Mouse (Mus musculus): ENCODE measurements around the gene R3hdm4. TPM values are rescaled to one million over a fixed set of nuclear protein-coding genes. Genes with fewer than 3 reads are reported as not detected.

Gene R3hdm4
- total RNA-seq, 4 experiments from 2014 or later, result 340 to 392 (median 347) TPM

GRCm38 (mm10) chr10:79873313-79873712 is 47.7 kb downstream of the R3hdm4 start:
- DNase-seq (ENCODE audit: low spot score in 2 of 2), result no peak

GRCm38 (mm10) chr10:79872862-79873261 is 48.1 kb downstream of the R3hdm4 start:
- no peak for DNase-seq (ENCODE audit: low spot score in 2 of 2)

DNA sequence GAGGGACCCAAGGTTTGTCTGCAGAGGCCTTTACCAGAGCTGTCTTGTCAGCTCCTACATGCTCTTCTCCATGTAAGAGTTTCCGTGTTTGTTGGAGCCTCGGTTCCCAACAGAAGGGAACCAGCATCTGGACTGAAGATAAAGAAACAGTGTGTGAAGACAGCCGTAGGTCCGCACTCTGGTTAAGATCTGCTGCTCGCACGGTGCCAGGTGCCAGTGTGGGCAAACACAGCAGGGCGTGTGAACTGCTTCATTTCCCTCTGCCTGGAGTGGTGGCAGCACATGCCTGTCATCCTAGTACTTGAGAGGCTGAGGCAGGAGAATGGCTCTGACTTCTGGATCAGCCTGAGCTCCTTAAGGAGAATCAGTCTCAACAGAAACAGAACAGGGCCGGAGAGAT is 49.2 kb downstream of the R3hdm4 start:
- peak in 1 of 2 experiments; percentile 21 for DNase-seq (ENCODE audit: low spot score in 2 of 2)

DNA sequence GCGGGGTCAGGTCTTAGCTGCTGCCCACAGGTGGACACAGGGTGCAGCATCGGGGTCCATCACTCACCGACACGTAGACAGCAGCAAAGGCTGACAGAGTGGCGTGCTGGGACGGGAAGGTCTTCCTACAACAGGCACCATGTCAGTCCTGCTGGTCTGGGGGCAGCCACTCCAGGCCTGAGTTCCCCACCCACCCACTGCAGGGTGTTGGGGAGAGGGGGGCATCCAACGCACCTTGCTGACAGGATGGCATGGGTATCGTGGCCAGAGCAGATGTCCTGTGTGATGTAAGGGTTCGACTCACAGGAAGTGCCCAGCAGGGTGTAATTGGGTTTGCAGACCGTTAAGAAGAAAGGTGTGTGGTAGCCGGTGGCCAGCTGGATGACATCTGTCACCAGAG is 54.4 kb downstream of the R3hdm4 start:
- DNase-seq (ENCODE audit: low spot score in 2 of 2), result no peak

DNA sequence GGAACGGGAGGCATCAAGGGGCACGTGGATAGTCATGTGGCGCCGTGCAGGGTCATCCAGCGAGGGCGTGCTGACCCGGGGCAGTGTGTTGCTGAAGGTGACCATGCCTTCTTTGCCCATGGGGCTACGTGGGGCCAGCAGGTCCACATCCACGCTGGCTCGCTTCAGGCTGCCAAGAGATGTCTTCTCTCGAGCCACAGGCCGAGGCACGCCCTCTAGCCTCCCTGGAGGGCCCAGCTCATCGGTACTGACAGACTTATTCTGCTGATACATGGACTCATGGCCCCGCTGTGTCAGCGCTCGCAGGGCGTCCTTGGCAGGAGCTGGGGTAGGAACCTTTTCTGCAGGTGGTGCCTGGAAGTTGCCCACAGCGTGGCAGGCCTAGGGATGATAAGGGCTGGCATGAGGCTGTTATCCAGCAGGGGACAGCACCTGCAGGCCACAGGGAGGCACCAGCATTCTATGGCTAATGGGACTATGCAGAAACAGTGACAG is 55.2 kb downstream of the R3hdm4 start:
- no peak for DNase-seq (ENCODE audit: low spot score in 2 of 2)

DNA sequence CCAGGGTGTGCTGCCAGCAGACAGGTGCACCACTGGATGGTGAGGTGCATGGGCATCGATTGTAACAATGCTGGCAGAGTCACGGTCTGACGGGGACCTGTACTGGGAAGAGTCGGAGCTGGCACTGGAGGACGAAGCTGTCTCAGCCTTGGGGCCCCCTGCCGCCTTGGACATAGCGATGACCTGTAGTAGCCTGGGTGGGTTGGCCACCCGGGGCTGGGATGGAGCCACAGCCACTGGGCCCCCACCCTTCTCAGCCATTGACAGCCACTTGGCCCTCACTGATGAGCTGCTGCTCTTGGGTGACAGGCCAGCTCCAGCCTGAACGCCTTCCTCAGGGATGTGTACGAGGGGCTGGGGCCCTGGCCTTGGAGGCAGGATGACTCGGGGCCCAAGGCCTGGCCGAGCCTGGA is 55.8 kb downstream of the R3hdm4 start:
- DNase-seq (ENCODE audit: low spot score in 2 of 2), result no peak

- no peak for DNase-seq (ENCODE audit: low spot score in 2 of 2)
Measured at GRCm38 (mm10) chr10:79864351-79865188, 56.4 kb downstream of the R3hdm4 start.

DNA sequence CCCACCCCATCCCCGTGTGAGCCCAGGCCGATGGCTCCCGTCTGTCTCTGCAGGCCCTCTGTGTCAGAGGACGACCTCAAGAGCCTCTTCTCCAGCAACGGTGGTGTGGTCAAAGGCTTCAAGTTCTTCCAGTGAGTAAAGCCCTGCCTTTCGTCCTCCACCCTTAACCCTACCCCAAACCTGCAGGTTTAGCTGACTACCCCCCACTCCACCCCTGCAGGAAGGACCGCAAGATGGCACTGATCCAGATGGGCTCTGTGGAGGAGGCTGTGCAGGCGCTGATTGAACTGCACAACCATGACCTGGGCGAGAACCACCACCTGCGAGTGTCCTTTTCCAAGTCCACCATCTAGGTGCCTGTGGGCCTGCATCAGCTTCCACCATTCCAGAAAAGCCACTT is 58.1 kb downstream of the R3hdm4 start:
- DNase-seq (ENCODE audit: low spot score in 2 of 2), result no peak

- DNase-seq (ENCODE audit: low spot score in 2 of 2), result no peak
Measured at GRCm38 (mm10) chr10:79862049-79862788, 58.8 kb downstream of the R3hdm4 start.

DNA sequence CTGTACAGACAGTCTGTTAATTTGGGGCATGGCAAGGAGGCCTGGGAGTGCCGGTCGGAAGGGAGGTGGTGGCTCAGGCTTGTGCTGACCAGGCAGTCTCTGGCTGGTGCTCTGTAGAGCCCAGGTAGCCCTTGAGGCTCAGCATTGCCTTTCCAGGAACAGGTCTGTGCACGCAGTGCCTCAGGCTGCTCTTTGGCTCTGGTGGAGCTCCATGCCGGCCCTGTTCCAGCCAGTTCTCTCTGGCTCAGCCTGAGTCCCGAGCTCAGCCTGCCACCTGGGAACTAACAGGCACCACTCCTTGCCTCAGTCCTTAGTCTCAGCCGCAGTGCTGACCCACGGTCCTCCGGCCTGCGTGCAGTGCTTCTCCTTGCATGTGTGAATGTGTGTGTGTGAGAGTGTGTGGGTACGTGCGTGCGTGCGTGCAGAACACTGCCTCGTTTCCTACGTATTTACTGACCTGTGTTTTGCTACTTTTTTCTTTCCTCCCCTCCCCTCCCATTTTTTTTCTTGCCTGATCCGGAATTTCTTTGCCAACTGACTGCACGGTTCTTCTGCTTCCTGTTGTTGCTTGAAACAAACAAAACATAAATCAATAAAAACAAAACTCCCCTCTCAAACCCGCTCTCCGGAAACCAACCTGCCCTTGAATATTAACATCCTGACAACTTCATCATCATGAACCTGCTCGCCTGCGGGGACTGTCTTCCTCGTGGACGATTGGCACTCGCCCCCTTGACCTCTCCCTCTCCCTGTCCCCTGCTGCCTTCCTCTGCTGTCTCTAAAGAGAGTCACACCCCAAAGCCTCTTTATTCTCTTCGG is 59.6 kb downstream of the R3hdm4 start:
- DNase-seq (ENCODE audit: low spot score in 2 of 2), result no peak

DNA sequence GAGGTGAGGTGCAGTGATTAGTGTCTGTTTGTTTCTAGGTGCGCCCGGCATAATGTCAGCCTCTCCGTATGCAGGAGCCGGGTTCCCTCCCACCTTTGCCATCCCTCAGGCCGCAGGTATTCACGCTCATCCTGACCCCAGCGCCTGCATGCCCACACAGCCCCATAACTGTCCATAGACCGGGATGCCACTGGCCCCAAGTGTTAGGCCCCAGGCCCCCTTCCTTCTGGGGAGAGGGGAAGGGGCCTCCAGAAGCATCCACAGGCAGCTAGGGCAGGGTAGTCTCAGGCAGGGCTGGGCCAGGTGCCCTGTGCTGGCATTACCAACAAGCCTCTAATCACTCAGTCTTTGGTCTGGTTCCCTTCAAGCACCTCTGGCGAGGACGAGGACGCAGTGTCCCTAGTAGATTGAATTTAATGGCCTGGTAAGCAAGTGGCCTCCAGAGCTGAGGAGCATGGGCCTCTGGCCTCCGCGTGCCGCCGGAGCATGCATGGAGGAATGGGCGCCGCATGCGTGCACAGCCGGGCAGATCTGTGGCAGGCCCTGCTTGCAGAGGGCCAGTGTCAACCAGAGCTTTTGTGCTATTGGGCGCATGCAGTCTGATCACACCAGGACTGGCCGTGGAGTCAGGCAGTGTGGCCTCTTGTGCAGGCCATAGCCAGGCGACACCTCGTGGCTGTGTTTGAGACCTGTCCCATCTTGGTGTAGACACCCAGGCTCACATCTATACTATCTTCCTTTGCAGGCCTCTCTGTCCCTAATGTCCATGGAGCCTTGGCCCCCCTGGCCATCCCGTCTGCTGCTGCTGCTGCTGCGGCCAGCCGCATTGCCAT is 60.7 kb downstream of the R3hdm4 start:
- no peak for DNase-seq (ENCODE audit: low spot score in 2 of 2)

Small RNA genes within 50 kb of the gene (microRNA-seq; reads per million reads assigned to microRNA genes)
- 0 reads per million in 2 experiments for gene Mir6910

Other genes starting within 250 kb of the R3hdm4 start
- gene Cdc34, start 239.0 kb downstream of the R3hdm4 start, total RNA-seq (2022), result 10 to 100 TPM; 57.9 to 67.0 (median 66.1) TPM
- gene Gzmm, start 232.2 kb downstream of the R3hdm4 start, total RNA-seq (2022), result 1 to 10 TPM; 2.3 to 3.5 (median 3.3) TPM
- 100 to 1,000 TPM; 515 to 593 (median 535) TPM for gene Bsg, start 216.7 kb downstream of the R3hdm4 start, total RNA-seq (2022)
- gene Hcn2, start 204.6 kb downstream of the R3hdm4 start, total RNA-seq (2022), result 100 to 1,000 TPM; 120 to 128 (median 121) TPM
- gene Polrmt, start 174.6 kb downstream of the R3hdm4 start, total RNA-seq (2022), result 10 to 100 TPM; 44.5 to 58.2 (median 51.3) TPM
- 1 to 10 TPM; 1.7 to 4.6 (median 2.4) TPM for gene Fgf22, start 166.1 kb downstream of the R3hdm4 start, total RNA-seq (2022)
- 10 to 100 TPM; 72.4 to 82.9 (median 75.8) TPM for gene Rnf126, start 154.3 kb downstream of the R3hdm4 start, total RNA-seq (2022)
- gene Fstl3, start 143.9 kb downstream of the R3hdm4 start, total RNA-seq (2022), result 1 to 10 TPM; 2.2 to 2.9 (median 2.4) TPM
- gene Prss57, start 130.2 kb downstream of the R3hdm4 start, total RNA-seq (2022), result under 1 TPM in 3 of 4 experiments, not detected in 1; 0.43 to 0.83 (median 0.50) TPM
- 100 to 1,000 TPM; 244 to 264 (median 260) TPM for gene Palm, start 127.6 kb downstream of the R3hdm4 start, total RNA-seq (2022)
- gene Misp, start 100.2 kb downstream of the R3hdm4 start, total RNA-seq (2022), result 1 to 10 TPM in 2 of 4 experiments, not detected in 2; 1.6 to 1.9 TPM
- 10 to 100 TPM; 67.7 to 76.4 (median 73.7) TPM for gene Ptbp1, start 66.8 kb downstream of the R3hdm4 start, total RNA-seq (2022)
- 1 to 10 TPM; 1.2 to 2.3 (median 1.5) TPM for gene Prtn3, start 46.7 kb downstream of the R3hdm4 start, total RNA-seq (2022)
- gene Plppr3, start 46.6 kb downstream of the R3hdm4 start, total RNA-seq (2022), result 10 to 100 TPM; 34.6 to 41.0 (median 38.0) TPM
- gene Elane, start 35.0 kb downstream of the R3hdm4 start, total RNA-seq (2022), result not detected
- under 1 TPM in 1 of 4 experiments, not detected in 3; 0.39 TPM for gene Cfd, start 30.4 kb downstream of the R3hdm4 start, total RNA-seq (2022)
- gene Med16, start 12.3 kb downstream of the R3hdm4 start, total RNA-seq (2022), result 10 to 100 TPM; 50.4 to 61.2 (median 57.1) TPM
- not detected for gene Gm26602, start 10.4 kb downstream of the R3hdm4 start, total RNA-seq (2022)
- 1 to 10 TPM; 6.3 to 8.3 (median 7.6) TPM for gene Kiss1r, start 4.2 kb downstream of the R3hdm4 start, total RNA-seq (2022)
- 10 to 100 TPM in 1 of 4 experiments, 1 to 10 TPM in 3; 6.6 to 11.8 (median 7.5) TPM for gene Arid3a, start 5.8 kb upstream of the R3hdm4 start, total RNA-seq (2022)
- gene Wdr18, start 38.9 kb upstream of the R3hdm4 start, total RNA-seq (2022), result 10 to 100 TPM; 42.9 to 50.8 (median 48.6) TPM
- under 1 TPM in 2 of 4 experiments, not detected in 2; 0.19 to 0.20 TPM for gene Grin3b, start 49.5 kb upstream of the R3hdm4 start, total RNA-seq (2022)
- gene Tmem259, start 63.1 kb upstream of the R3hdm4 start, total RNA-seq (2022), result 100 to 1,000 TPM; 111 to 119 (median 116) TPM
- 1 to 10 TPM; 5.3 to 9.8 (median 6.6) TPM for gene Cnn2, start 67.4 kb upstream of the R3hdm4 start, total RNA-seq (2022)
- 10 to 100 TPM; 12.4 to 13.6 (median 13.3) TPM for gene Abca7, start 75.3 kb upstream of the R3hdm4 start, total RNA-seq (2022)
- gene Arhgap45, start 95.4 kb upstream of the R3hdm4 start, total RNA-seq (2022), result 10 to 100 TPM in 2 of 4 experiments, 1 to 10 TPM in 2; 2.8 to 14.1 (median 8.2) TPM
- gene Polr2e, start 118.6 kb upstream of the R3hdm4 start, total RNA-seq (2022), result 10 to 100 TPM; 64.2 to 86.7 (median 75.4) TPM
- 100 to 1,000 TPM; 433 to 528 (median 468) TPM for gene Gpx4, start 126.0 kb upstream of the R3hdm4 start, total RNA-seq (2022)
- 10 to 100 TPM; 19.9 to 52.8 (median 29.8) TPM for gene Sbno2, start 184.4 kb upstream of the R3hdm4 start, total RNA-seq (2022)
- gene Stk11, start 194.6 kb upstream of the R3hdm4 start, total RNA-seq (2022), result 100 to 1,000 TPM in 1 of 4 experiments, 10 to 100 TPM in 3; 94.2 to 111 (median 96.5) TPM
- gene Atp5d, start 217.4 kb upstream of the R3hdm4 start, total RNA-seq (2022), result 100 to 1,000 TPM; 315 to 328 (median 323) TPM
- 100 to 1,000 TPM; 295 to 345 (median 308) TPM for gene Cbarp, start 219.6 kb upstream of the R3hdm4 start, total RNA-seq (2022)
- gene Midn, start 227.1 kb upstream of the R3hdm4 start, total RNA-seq (2022), result 10 to 100 TPM; 47.2 to 63.6 (median 58.0) TPM
- gene Cirbp, start 244.8 kb upstream of the R3hdm4 start, total RNA-seq (2022), result 100 to 1,000 TPM in 2 of 4 experiments, 10 to 100 TPM in 2; 75.7 to 148 (median 96.4) TPM

All from layer of hippocampus, adult 8-10 months (tissue).